Mouse (Mus musculus) lung, embryonic 14.5 days (tissue): ENCODE results near the gene Phtf2. TPM values are rescaled to one million over a fixed set of nuclear protein-coding genes. Genes with fewer than 3 reads are reported as not detected.

ENCODE experiments used
- ATAC-seq: fragments of 200-750 bp; cut with Nextera tagmentation; 2 replicates; pipeline ENCODE4 v1.8.0; 2017; ENCODE audit warnings: mild to moderate bottlenecking, moderate TSS enrichment, moderate library complexity; ENCODE audit not compliant: insufficient read depth
- DNase-seq: peaks from one replicate; pipeline ENCODE4 v3.0.0-alpha.2; 2015
- H3K27ac ChIP-seq: fragments of 300-500 bp; sonication (generic); 2 replicates; pipeline ENCODE4 v1.5.1; 2014; ENCODE audit warnings: low read depth, mild to moderate bottlenecking, moderate library complexity
- H3K27me3 ChIP-seq: fragments of 300-500 bp; sonication (generic); 2 replicates; pipeline ENCODE4 v1.6.1; 2014; ENCODE audit warnings: low read length, control low read depth; ENCODE audit not compliant: insufficient read depth
- H3K36me3 ChIP-seq: fragments of 300-500 bp; sonication (generic); 2 replicates; pipeline ENCODE4 v1.6.1; 2014; ENCODE audit warnings: control low read depth; ENCODE audit not compliant: insufficient read depth
- H3K4me1 ChIP-seq: fragments of 300-500 bp; sonication (generic); 2 replicates; pipeline ENCODE4 v1.6.1; 2014; ENCODE audit warnings: antibody characterized with exemption, control low read depth; ENCODE audit not compliant: insufficient read depth
- H3K4me2 ChIP-seq: fragments of 300-500 bp; sonication (generic); 2 replicates; pipeline ENCODE4 v1.6.1; 2014; ENCODE audit warnings: mild to moderate bottlenecking
- H3K4me3 ChIP-seq: fragments of 300-500 bp; sonication (generic); 2 replicates; pipeline ENCODE4 v1.5.1; 2014; ENCODE audit warnings: low read depth, low read length
- H3K9ac ChIP-seq: fragments of 300-500 bp; sonication (generic); 2 replicates; pipeline ENCODE4 v1.6.1; 2014
- H3K9me3 ChIP-seq: fragments of 300-500 bp; sonication (generic); 2 replicates; pipeline ENCODE4 v1.6.1; 2016; ENCODE audit warnings: low read depth, low read length, control low read depth
- CTCF ChIP-seq: IDR thresholded peaks from 2 replicates; pipeline ENCODE4 v1.5.1; 2016; ENCODE audit warnings: antibody characterized with exemption, low read depth
- WGBS: fragments of 180-500 bp; shearing (Covaris S2); extraction: QIAGEN DNeasy Blood & Tissue Kit; methylation state at CpG from one replicate; pipeline ENCODE4 v1.1.7; 2014; 5-methylcytosine and 5-hydroxymethylcytosine counted together
- polyA plus RNA-seq: library from polyadenylated mRNA; unstranded; fragments of >200 nt; fragmentation: Nextera tagmentation; extraction: Ambion mirVana; gene quantifications from 2 replicates; pipeline ENCODE4 v1.2.1, GENCODE M21; 2014

Gene Phtf2
- 11.2 and 12.4 TPM in 2 replicates for polyA plus RNA-seq

DNA sequence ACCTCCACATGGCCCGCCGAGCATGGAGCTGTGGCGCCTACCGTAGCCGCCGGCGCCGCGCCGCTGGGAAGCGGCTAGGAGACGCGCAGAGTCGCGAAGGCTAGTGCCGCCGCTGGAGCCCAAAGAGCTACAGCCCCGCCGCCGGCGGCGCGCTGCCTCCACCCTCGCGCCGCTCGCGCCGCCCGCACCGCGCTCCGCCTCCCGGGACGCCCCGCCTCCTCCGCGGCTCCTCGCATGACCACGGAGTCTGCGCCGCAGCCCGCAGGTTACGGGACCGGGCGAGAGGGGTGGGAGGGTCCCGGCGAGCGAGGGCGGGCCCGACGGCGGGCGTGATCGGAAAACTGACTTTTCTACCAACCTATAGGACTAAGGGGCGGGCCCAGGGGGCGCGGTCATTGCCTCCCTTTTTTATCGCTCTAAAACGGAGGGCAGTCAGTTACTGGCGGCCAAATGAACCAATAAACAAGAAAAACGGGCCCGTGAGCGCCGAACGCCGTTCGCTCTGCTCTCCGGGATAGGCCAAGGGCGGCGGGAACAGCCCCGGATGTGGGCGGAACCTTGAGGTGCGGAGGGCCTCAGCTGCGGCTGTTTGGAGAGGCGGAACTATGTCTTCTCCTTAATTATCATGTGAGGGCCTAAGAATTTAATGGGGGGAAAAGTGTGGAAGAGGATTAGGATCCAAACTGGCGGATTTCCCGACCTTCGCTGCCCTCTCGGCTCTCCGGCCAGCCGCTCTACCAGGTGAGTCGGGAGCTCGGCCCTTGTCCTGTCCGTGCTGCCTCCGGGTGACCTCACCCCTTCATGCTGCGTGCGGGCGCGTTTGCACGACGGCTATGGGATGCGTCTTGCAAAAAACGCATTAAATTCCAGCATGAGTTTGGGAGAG, at the start of gene Phtf2, which contains the start of gene Tmem60:
Phtf2 (minus strand) TSS at position 210 of the 886 bp plus-strand sequence.
Tmem60 (plus strand) TSS at position 277 of the 886 bp plus-strand sequence.
- Histone ChIP-seq H3K9ac (peak within 1 kb of the TSS; percentile 80), H3K27me3 (no peaks in the 10 kb centered on the region), H3K4me1 (peaks cover 7% of the 10 kb centered on the region; the same call in 1 of the 2 replicates), H3K4me2 (peak within 1 kb of the TSS; percentile 65), H3K4me3 (peak within 1 kb of the TSS; percentile 65), H3K27ac (peak within 1 kb of the TSS; percentile 92), H3K9me3 (no peaks in the 10 kb centered on the region), H3K36me3 (0 out of 2 replicates have a peak, but pooled peaks cover 3% of the 10 kb centered on the region)
- ATAC-seq: peak; percentile 98
- under 1% methylated on average over 71 of the region's 94 CpGs for WGBS
- peak; percentile 99 for DNase-seq
- TF ChIP-seq CTCF: no peak

DNA sequence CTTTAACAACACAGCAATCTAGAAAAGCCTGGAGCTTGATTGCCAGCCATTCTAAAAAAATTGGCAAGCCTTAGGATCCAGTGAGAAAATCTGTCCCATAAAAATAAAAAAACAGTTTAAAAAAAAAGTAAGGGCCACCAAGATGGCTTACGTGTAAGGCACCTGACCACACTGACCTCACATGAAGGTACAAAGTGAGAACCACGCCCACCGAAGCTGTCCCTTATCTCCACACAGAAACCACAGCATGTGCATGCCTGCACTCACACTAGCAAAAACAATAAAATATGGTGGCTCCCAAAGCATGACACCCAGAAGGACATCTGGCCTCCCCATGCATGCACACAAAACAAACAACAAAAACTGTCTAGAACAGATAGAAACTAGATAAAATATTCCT, 49.4 kb upstream of the Phtf2 start:
- no peaks in the 10 kb centered on the region for H3K9me3 ChIP-seq
- DNase-seq (no peak), ATAC-seq (no peak)
- H3K27ac ChIP-seq: no peak overlapping the region
- H3K4me1 ChIP-seq: no peaks in the 10 kb centered on the region
- no peaks in the 10 kb centered on the region for H3K36me3 ChIP-seq
- TF ChIP-seq CTCF: no peak
- no peak overlapping the region for H3K4me3 ChIP-seq
- no peaks in the 10 kb centered on the region for H3K27me3 ChIP-seq
- no peak overlapping the region for H3K4me2 ChIP-seq
- WGBS: 88% methylated on average over 3 of the region's 3 CpGs
- no peak overlapping the region for H3K9ac ChIP-seq

DNA sequence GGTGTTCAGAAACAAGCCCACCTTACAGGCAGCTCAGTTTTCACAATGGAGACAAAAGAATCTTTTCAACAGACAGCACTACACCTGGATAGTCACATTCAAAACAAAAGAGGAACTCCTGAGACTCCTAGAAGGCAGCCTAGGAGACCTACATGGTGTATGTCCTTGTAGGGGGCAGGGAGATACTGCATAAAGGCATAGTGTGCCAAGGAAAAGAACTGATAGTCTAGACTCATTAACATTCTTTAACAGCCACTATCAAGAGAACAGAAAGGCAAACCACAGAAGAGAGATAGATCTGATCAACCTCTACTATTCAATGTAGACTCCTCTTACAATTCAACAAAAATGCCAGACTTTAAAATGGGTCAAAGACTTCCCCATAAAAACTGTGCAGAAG, 48.5 kb upstream of the Phtf2 start:
- no peak for DNase-seq
- Histone ChIP-seq H3K27ac (no peak overlapping the region), H3K27me3 (no peaks in the 10 kb centered on the region), H3K9me3 (no peaks in the 10 kb centered on the region), H3K4me2 (no peak overlapping the region), H3K36me3 (no peaks in the 10 kb centered on the region), H3K4me3 (no peak overlapping the region), H3K9ac (no peak overlapping the region), H3K4me1 (no peaks in the 10 kb centered on the region)
- TF ChIP-seq CTCF: no peak
- ATAC-seq: no peak

DNA sequence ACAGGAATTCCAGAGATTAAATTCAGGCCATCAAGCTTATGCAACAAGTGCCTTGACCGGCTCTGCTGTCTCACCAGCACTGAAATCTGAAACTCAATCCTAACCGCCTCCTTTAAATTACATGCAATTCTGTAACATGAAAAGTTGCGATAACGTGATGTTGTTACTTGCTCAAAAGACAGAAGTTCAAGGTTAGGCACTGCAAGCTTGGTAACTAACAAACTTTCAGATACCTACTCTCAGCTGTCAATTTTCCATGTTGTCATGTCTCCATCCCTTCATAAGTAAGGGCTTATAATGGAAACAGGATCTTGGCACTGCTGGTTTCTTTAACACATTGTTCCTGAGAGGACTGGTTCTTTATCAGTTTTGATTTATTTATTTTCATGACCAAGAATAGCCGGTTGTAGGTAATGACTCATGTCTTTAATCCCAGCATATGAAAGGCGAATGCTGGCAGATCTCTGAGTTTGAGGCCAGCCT, 47.8 kb upstream of the Phtf2 start:
- Histone ChIP-seq H3K9me3 (no peaks in the 10 kb centered on the region), H3K27ac (no peak overlapping the region), H3K4me3 (no peak overlapping the region), H3K4me2 (no peak overlapping the region), H3K27me3 (no peaks in the 10 kb centered on the region), H3K36me3 (no peaks in the 10 kb centered on the region), H3K9ac (no peak overlapping the region), H3K4me1 (no peaks in the 10 kb centered on the region)
- TF ChIP-seq CTCF: no peak
- ATAC-seq (no peak), DNase-seq (peak; percentile 13)
- WGBS: 57% methylated on average over 6 of the region's 6 CpGs

DNA sequence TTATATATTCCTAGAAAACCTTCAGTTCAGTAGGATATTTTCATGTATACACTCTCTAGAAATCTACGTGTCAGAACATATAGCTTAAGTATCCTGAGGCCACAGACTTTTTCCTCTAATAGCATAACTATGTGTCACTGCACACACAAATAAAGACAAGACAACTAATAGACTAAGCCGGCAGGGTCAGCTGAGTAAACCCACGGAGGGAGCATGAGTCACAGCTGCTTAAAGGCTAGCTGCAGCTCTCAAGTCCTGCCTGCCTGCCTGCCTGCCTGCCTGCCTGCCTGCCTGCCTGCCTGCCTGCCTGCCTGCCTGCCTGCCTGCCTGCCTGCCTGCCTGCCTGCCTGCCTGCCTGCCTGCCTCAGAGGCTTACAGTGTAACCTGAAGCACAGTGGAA, 43.5 kb upstream of the Phtf2 start:
- no peaks in the 10 kb centered on the region for H3K4me1 ChIP-seq
- H3K4me3 ChIP-seq: no peak overlapping the region
- ATAC-seq: no peak
- 60% methylated on average over 3 of the region's 3 CpGs for WGBS
- DNase-seq: no peak
- H3K36me3 ChIP-seq: 0 out of 2 replicates have a peak, but pooled peaks cover 5% of the 10 kb centered on the region
- no peak overlapping the region for H3K4me2 ChIP-seq
- no peak overlapping the region for H3K27ac ChIP-seq
- H3K9ac ChIP-seq: no peak overlapping the region
- H3K9me3 ChIP-seq: no peaks in the 10 kb centered on the region
- TF ChIP-seq CTCF: no peak
- no peaks in the 10 kb centered on the region for H3K27me3 ChIP-seq

DNA sequence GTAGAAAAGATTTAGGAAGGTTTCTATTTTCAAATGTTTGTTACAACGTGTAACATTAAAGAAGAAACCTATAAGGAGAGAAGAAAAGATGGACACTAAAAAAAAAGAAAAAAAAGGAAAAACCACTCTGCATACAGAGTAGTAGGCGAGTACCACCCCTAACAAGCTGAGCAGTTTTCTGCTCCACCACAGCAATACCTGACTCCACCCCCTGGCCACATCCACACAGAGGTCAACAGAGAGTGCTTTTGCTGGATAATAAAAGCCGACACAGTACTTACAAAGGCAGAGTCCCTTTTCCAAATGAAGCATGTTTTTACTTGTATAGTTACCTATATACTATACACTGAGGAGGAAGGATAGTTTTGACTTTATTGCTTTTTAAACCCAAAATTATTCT, 42.7 kb upstream of the Phtf2 start:
- no peaks in the 10 kb centered on the region for H3K27me3 ChIP-seq
- no peak for DNase-seq
- H3K4me1 ChIP-seq: no peaks in the 10 kb centered on the region
- no peak overlapping the region for H3K4me3 ChIP-seq
- TF ChIP-seq CTCF: no peak
- WGBS: 73% methylated on average over 3 of the region's 3 CpGs
- H3K9ac ChIP-seq: no peak overlapping the region
- no peak for ATAC-seq
- H3K9me3 ChIP-seq: no peaks in the 10 kb centered on the region
- H3K4me2 ChIP-seq: no peak overlapping the region
- 0 out of 2 replicates have a peak, but pooled peaks cover 5% of the 10 kb centered on the region for H3K36me3 ChIP-seq
- H3K27ac ChIP-seq: no peak overlapping the region

DNA sequence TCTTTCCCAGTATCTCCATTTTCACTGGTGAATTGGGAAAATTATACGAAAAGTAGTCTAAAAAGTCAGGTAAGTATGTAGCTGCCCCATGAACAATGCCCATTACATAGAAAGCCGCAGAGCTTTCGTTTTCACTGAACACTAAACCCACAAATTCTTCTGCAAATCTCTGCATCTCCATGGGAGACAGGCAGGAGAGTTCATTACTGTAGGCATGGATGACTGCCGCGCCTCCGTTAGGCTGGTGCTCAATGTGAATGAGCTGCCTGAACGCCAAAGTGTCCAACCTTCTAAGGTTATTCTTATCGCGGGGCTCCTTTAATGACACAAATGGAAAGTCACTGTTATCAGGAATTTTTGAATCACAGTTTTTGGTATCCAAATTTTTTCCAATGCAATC, 37.6 kb upstream of the Phtf2 start:
- no peaks in the 10 kb centered on the region for H3K27me3 ChIP-seq
- H3K4me3 ChIP-seq: no peak overlapping the region
- H3K4me2 ChIP-seq: no peak overlapping the region
- H3K27ac ChIP-seq: no peak overlapping the region
- TF ChIP-seq CTCF: no peak
- H3K4me1 ChIP-seq: no peaks in the 10 kb centered on the region
- no peak overlapping the region for H3K9ac ChIP-seq
- H3K9me3 ChIP-seq: no peaks in the 10 kb centered on the region
- H3K36me3 ChIP-seq: 0 out of 2 replicates have a peak, but pooled peaks cover 5% of the 10 kb centered on the region
- WGBS: 89% methylated on average over 9 of the region's 9 CpGs
- ATAC-seq (no peak), DNase-seq (no peak)
